Mouse (Mus musculus): Measurements from ENCODE around the gene Krtap12-1. TPM values are rescaled to one million over a fixed set of nuclear protein-coding genes. Genes with fewer than 3 reads are reported as not detected.
"Not testable (repeated sequence)": the region's sequence is repeated elsewhere in the genome, so short reads cannot be mapped to it uniquely, and the experiment has no call there.

The Krtap12-1 gene
- total RNA-seq (2021) = not detected
- long read RNA-seq, experiment 1 = 0 reads
- long read RNA-seq, experiment 2 = 0 reads

DNA sequence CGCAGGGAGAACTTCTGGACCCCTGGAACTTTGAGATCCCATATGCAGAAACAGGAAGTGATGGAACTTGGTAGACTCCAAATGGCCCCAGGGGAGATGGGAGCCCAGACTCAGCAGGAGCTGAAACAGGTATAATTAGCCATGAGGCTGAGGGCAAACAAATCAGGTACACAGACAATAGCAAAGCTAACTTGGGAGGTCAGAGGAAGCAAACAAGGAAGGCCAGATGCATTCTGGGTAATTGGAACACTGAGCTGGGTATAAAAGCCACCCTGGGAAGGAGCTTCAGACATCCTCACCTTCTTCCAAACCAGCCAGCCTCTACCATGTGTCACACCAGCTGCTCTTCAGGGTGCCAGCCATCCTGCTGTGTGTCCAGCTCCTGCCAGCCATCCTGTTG lies at the start of gene Krtap12-1:
Krtap12-1 (plus strand) TSS at position 301 of the 400 bp plus-strand sequence.
- not testable (repeated sequence) for DNase-seq (ENCODE audit: low spot score in 2 of 2)

GRCm38 (mm10) chr10:77670710-77671109 lies 49.7 kb upstream of the Krtap12-1 start:
- no peak for DNase-seq (ENCODE audit: low spot score in 2 of 2)

DNA sequence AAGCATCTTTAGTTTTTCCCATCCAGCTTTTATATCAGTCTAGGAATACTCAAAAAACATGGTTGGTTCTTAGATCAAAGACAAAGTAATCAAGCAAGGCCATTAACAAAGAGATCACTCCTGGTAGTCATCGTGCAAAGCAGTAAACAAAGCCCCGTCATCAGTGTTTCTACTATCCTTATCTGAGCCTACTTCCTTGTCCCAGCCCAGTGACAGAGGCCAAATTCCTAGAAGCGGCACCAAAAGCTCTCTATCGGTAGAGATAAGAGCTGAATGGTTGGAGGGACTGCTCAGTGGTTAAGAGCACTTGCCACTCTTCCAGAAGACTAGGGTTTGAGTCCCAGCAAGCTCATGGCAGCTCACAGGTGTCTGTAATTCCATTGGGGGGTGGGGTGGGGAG lies 48.9 kb upstream of the Krtap12-1 start:
- no peak for DNase-seq (ENCODE audit: low spot score in 2 of 2)

- DNase-seq (ENCODE audit: low spot score in 2 of 2) = no peak
Measured at GRCm38 (mm10) chr10:77673765-77674164, 46.6 kb upstream of the Krtap12-1 start.

GRCm38 (mm10) chr10:77677562-77677961 lies 42.8 kb upstream of the Krtap12-1 start:
- DNase-seq (ENCODE audit: low spot score in 2 of 2) = no peak

- DNase-seq (ENCODE audit: low spot score in 2 of 2) = no peak
Measured at GRCm38 (mm10) chr10:77682994-77683393, 37.4 kb upstream of the Krtap12-1 start.

- DNase-seq (ENCODE audit: low spot score in 2 of 2) = no peak
Measured at GRCm38 (mm10) chr10:77684181-77684580, 36.2 kb upstream of the Krtap12-1 start.

- no peak for DNase-seq (ENCODE audit: low spot score in 2 of 2)
Measured at GRCm38 (mm10) chr10:77685895-77686664, 34.3 kb upstream of the Krtap12-1 start, which contains the start of gene Tspear. Gene Tspear, plus strand, starts transcription at chr10:77686569.

DNA sequence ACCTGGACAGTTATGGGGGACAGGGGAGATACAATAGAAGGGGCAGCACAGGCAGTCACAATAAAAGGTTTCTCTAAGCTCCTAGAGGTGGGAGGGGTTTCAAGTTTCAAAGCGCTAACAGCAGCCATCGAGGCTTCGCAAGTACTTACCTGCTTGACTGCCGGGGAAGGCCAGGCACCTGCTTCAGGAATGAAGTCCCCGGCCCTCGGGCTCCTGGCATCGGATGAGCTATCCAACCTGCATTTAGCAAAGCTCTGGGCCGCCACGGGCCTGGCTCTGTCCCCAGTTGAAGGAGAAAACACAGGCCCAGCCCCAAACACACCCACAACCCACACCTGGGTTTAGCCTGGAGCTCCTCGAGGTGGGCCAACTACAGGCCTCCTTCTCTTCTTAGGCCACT lies 33.4 kb upstream of the Krtap12-1 start:
- DNase-seq (ENCODE audit: low spot score in 2 of 2) = no peak

DNA sequence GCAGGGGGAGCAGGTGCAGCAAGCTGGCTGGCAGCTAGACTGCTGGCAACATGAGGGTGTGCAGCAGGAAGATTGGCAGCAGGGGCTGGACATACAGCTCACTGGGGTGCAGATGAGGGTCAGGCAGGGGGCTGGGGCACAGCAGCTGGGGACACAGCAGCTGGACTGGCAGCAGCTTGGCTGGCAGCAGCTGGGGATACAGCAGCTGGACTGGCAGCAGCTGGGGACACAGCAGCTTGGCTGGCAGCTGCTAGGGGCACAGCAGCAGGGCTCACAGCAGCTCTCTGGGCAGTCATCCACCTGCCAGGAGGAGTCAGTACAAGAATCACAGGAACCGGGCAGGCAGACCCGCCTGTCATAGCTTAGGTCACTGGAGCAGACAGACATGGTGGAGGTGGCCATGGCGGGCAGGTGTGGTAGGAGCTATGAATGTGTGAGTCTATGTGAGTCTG lies 30.0 kb upstream of the Krtap12-1 start, which contains the start of gene Gm19402:
Gm19402 (minus strand) TSS at position 402 of the 452 bp plus-strand sequence.
- not testable (repeated sequence) for DNase-seq (ENCODE audit: low spot score in 2 of 2)

DNA sequence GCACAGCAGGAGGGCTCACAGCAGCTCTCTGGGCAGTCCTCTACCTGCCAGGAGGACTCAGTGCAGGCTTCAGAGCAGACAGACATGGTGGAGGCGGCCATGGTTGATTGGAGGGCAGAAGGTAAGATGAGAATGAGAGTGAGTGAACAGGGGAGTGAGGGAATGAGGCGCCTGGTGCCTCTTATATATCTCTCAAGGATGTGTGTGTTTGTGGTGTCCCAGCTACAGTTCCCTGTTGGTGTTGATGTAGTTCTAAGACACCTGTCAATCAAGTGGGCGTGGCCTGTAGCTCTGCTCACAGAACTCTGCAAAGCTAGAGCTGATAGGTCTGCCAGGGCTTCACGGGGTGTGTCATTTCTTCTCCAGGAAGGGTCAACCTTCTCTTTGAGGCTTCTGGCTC lies 23.3 kb upstream of the Krtap12-1 start, which contains the start of gene Gm9508:
Gm9508 (minus strand) TSS at position 101 of the 400 bp plus-strand sequence.
- DNase-seq (ENCODE audit: low spot score in 2 of 2) = no peak

DNA sequence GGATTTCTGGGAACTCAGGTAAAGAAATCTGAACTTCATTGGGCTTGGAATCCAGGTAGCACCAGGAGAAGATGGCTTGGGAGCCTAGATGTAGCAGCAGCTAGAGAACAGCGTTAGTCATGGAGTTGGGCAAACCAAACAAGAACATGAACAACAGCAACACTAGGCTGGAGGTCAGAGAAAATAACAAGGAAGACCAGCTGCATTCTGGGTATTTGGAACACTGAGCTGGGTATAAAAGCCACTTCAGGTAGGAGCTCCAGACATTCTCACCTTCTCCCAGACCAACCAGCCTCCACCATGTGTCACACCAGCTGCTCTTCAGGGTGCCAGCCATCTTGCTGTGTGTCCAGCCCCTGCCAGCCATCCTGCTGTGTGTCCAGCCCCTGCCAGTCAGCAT lies 14.1 kb upstream of the Krtap12-1 start, which contains the start of gene Gm10272:
Gm10272 (plus strand) TSS at position 301 of the 400 bp plus-strand sequence.
- no peak for DNase-seq (ENCODE audit: low spot score in 2 of 2)

DNA sequence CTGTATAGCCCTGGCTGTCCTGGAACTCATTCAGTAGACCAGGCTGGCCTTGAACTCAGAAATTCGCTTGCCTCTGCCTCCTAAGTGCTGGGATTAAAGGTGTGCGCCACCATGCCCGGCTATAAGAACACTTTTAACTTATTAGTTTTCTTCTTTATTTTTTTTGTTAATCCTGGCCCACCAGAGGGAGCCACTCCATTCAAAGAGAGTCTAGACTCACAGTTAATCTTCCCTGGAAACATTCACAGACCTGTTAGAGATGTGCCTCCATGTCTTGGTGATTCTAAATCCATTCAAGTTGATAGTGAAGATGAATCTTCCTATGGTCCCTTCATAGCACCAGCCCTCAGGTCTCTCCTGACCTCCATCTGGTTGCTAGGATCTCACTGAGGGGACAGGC lies 10.6 kb upstream of the Krtap12-1 start:
- no peak for DNase-seq (ENCODE audit: low spot score in 2 of 2)

DNA sequence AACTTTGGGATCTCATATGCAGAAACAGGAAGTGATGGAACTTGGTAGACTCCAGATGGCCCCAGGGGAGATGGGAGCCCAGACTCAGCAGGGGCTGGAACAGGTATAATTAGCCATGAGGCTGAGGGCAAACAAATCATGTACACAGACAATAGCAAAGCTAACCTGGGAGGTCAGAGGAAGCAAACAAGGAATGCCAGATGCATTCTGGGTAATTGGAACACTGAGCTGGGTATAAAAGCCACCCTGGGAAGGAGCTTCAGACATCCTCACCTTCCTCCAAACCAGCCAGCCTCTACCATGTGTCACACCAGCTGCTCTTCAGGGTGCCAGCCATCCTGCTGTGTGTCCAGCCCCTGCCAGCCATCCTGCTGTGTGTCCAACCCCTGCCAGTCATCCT lies 9.2 kb upstream of the Krtap12-1 start, which contains the start of gene Gm10024:
Gm10024 (plus strand) TSS at position 301 of the 400 bp plus-strand sequence.
- not testable (repeated sequence) for DNase-seq (ENCODE audit: low spot score in 2 of 2)

GRCm38 (mm10) chr10:77713734-77714133 lies 6.7 kb upstream of the Krtap12-1 start:
- no peak for DNase-seq (ENCODE audit: low spot score in 2 of 2)

DNA sequence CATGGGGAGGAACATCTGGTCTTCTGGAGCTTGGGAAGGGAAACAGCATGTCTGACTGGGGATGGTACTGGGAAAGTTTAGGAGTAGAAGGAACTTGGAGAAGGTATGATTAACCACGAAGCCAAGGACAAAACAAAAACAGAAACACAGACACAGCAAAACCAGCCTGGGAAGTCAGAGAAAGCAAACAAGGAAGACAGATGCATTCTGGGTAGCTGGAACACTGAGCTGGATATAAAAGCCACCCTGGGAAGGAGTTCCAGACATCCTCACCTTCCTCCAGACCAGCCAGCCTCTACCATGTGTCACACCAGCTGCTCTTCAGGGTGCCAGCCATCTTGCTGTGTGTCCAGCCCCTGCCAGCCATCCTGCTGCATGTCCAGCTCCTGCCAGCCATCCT lies 4.9 kb upstream of the Krtap12-1 start, which contains the start of gene Gm10142:
Gm10142 (plus strand) TSS at position 301 of the 400 bp plus-strand sequence.
- DNase-seq (ENCODE audit: low spot score in 2 of 2) = no peak

- DNase-seq (ENCODE audit: low spot score in 2 of 2) = no peak
Measured at GRCm38 (mm10) chr10:77724855-77725254, 4.5 kb downstream of the Krtap12-1 start.

- no peak for DNase-seq (ENCODE audit: low spot score in 2 of 2)
Measured at GRCm38 (mm10) chr10:77726186-77726585, 5.8 kb downstream of the Krtap12-1 start, which contains the start of gene Gm10100. Gene Gm10100, plus strand, starts transcription at chr10:77726486.

DNA sequence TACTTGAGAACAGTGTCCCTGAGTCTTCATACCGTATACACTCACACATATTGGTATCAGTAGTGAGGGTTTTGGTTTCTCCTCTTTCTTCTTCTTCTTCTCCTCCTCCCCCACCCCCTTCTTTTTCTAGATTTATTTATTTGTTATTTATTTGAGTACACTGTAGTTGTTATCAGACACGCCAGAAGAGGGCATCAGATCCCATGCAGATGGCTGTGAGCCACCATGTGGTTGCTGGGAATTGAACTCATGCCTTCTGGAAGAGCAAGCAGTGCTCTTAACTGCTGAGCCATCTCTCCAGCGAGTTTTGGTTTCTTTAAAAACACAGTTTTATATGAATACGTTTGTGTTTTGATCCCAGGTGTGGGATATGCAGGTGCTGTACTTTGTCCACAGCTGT lies 7.9 kb downstream of the Krtap12-1 start:
- no peak for DNase-seq (ENCODE audit: low spot score in 2 of 2)

- DNase-seq (ENCODE audit: low spot score in 2 of 2) = no peak
Measured at GRCm38 (mm10) chr10:77729241-77729640, 8.8 kb downstream of the Krtap12-1 start.

- no peak for DNase-seq (ENCODE audit: low spot score in 2 of 2)
Measured at GRCm38 (mm10) chr10:77735928-77736327, 15.5 kb downstream of the Krtap12-1 start.

- DNase-seq (ENCODE audit: low spot score in 2 of 2) = no peak
Measured at GRCm38 (mm10) chr10:77738929-77739328, 18.5 kb downstream of the Krtap12-1 start.

Measured in adrenal gland, postnatal 4 days (tissue).